Mouse (Mus musculus) liver, embryonic 14.5 days (tissue): ENCODE results near the gene Lrrc4b.

Source experiments
- CTCF ChIP-seq: IDR thresholded peaks from 2 replicates; pipeline ENCODE4 v1.5.1; 2016; ENCODE audit warnings: antibody characterized with exemption, low read depth, control low read depth
- EP300 ChIP-seq: IDR thresholded peaks from 2 replicates; pipeline ENCODE4 v1.6.1; 2016; ENCODE audit warnings: antibody characterized with exemption, low read depth

DNA sequence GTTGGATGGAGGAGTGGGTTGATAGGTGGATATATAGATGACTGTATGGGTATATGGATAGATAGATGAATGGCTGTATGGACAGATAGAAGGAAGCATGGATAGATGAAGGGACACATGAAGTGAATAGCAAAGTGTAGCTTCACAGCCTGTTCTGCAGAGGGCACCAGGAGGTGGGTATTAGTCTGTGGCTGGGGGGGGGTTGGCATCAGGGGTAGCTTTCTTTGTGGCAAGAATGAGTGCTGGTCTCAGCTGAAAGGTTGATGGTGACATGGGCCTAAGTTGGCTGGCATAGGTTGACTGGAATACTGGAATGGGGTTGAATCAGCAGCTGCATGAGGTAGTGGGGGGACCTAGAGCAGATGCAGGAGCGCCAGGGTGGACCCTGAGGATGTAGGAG, 12.4 kb downstream of the Lrrc4b start:
- TF ChIP-seq CTCF (no peak), EP300 (no peak)
